Mouse (Mus musculus) forebrain, postnatal 0 days (tissue): Measurements from ENCODE around the gene Scamp1. TPM values are rescaled to one million over a fixed set of nuclear protein-coding genes. Genes with fewer than 3 reads are reported as not detected.

ENCODE experiments used
- ATAC-seq: fragments of 200-750 bp; cut with Nextera tagmentation; 2 replicates; pipeline ENCODE4 v1.8.0; 2017; ENCODE audit warnings: mild to moderate bottlenecking, moderate library complexity
- DNase-seq: peaks from one replicate; pipeline ENCODE4 v3.0.0-alpha.2; 2015
- H3K27ac ChIP-seq: fragments of 300-500 bp; sonication (generic); 2 replicates; pipeline ENCODE4 v1.5.1; 2014; ENCODE audit warnings: low read depth, mild to moderate bottlenecking, antibody characterized with exemption, low read length, moderate library complexity, mixed read lengths
- H3K27me3 ChIP-seq: fragments of 300-500 bp; sonication (generic); 2 replicates; pipeline ENCODE4 v1.6.1; 2014; ENCODE audit warnings: mild to moderate bottlenecking, low read length, mixed read lengths; ENCODE audit not compliant: insufficient read depth
- H3K36me3 ChIP-seq: fragments of 300-500 bp; sonication (generic); 2 replicates; pipeline ENCODE4 v1.6.1; 2014; ENCODE audit warnings: mild to moderate bottlenecking, moderate library complexity; ENCODE audit not compliant: insufficient read depth
- H3K4me1 ChIP-seq: fragments of 300-500 bp; sonication (generic); 2 replicates; pipeline ENCODE4 v1.6.1; 2014; ENCODE audit warnings: antibody characterized with exemption; ENCODE audit not compliant: insufficient read depth
- H3K4me2 ChIP-seq: fragments of 300-500 bp; sonication (generic); 2 replicates; pipeline ENCODE4 v1.6.1; 2014; ENCODE audit warnings: low read depth, mild to moderate bottlenecking, moderate library complexity
- H3K4me3 ChIP-seq: fragments of 300-500 bp; sonication (generic); 2 replicates; pipeline ENCODE4 v1.5.1; 2014; ENCODE audit warnings: low read depth, low read length, mixed read lengths
- H3K9ac ChIP-seq: fragments of 300-500 bp; sonication (generic); 2 replicates; pipeline ENCODE4 v1.6.1; 2014; ENCODE audit warnings: mild to moderate bottlenecking
- H3K9me3 ChIP-seq: fragments of 300-500 bp; sonication (generic); 2 replicates; pipeline ENCODE4 v1.6.1; 2016; ENCODE audit warnings: low read length
- CTCF ChIP-seq: sonication (generic); IDR thresholded peaks from 2 replicates; pipeline ENCODE4 v1.5.1; 2016; ENCODE audit warnings: antibody characterized with exemption, control low read depth, low read depth
- WGBS: fragments of 180-500 bp; shearing (Covaris S2); extraction: QIAGEN DNeasy Blood & Tissue Kit; methylation state at CpG from one replicate; pipeline ENCODE4 v1.1.7; 2014; 5-methylcytosine and 5-hydroxymethylcytosine counted together
- polyA plus RNA-seq: library from polyadenylated mRNA; unstranded; fragments of >200 nt; fragmentation: Nextera tagmentation; extraction: Ambion mirVana; gene quantifications from 2 replicates; pipeline ENCODE4 v1.2.1, GENCODE M21; 2015
- total RNA-seq: library from RNA; depleted of rRNA; stranded (reverse); fragments of >200 nt; gene quantifications from 2 replicates; pipeline ENCODE4 v1.2.3, GENCODE M21; 2014

The Scamp1 gene
- total and polyA plus RNA-seq, 2 experiments from 2014 or later = 116 to 119 TPM

- 93% methylated on average over 5 of the region's 5 CpGs for WGBS
- no peak overlapping the region for H3K4me3 ChIP-seq
- no peaks in the 10 kb centered on the region for H3K4me1 ChIP-seq
- no peaks in the 10 kb centered on the region for H3K27me3 ChIP-seq
- H3K4me2 ChIP-seq = no peak overlapping the region
- no peak for ATAC-seq
- TF ChIP-seq CTCF = no peak
- no peaks in the 10 kb centered on the region for H3K36me3 ChIP-seq
- no peak overlapping the region for H3K9ac ChIP-seq
- no peak for DNase-seq
- no peak overlapping the region for H3K27ac ChIP-seq
- no peaks in the 10 kb centered on the region for H3K9me3 ChIP-seq
Measured at GRCm38 (mm10) chr13:94180477-94181420, 104.9 kb downstream of the Scamp1 start.

- ATAC-seq (peak; percentile 89), DNase-seq (peak; percentile 92)
- H3K4me3 ChIP-seq = no peak overlapping the region
- no peaks in the 10 kb centered on the region for H3K27me3 ChIP-seq
- TF ChIP-seq CTCF = no peak
- H3K27ac ChIP-seq = peak overlapping the region; percentile 36
- no peak overlapping the region for H3K9ac ChIP-seq
- H3K9me3 ChIP-seq = no peaks in the 10 kb centered on the region
- H3K4me1 ChIP-seq = peaks cover 7% of the 10 kb centered on the region; the same call in 1 of the 2 replicates
- no peaks in the 10 kb centered on the region for H3K36me3 ChIP-seq
- WGBS = 35% methylated on average over 11 of the region's 11 CpGs
- H3K4me2 ChIP-seq = no peak overlapping the region
Measured at GRCm38 (mm10) chr13:94178401-94179040, 107.1 kb downstream of the Scamp1 start.

DNA sequence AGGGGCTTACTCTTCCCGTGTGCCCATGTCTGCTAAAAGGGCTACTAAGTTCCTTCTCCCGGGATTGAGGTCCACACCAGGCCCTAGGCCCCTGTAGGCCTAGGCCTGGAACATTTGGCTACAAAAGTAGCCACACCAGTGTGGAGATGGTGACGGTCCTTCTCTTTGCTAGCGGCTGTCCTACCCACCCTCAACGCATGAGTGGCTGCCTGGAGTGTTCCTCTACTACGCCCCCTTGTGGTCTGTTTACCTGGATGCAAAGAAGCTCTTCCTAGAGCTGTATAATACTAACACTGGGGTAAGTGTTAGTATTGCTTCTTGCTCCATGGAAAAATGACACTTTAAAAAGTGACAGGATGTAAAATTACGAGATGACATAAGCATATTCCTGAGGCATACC, 108.5 kb downstream of the Scamp1 start:
- no peak for ATAC-seq

DNA sequence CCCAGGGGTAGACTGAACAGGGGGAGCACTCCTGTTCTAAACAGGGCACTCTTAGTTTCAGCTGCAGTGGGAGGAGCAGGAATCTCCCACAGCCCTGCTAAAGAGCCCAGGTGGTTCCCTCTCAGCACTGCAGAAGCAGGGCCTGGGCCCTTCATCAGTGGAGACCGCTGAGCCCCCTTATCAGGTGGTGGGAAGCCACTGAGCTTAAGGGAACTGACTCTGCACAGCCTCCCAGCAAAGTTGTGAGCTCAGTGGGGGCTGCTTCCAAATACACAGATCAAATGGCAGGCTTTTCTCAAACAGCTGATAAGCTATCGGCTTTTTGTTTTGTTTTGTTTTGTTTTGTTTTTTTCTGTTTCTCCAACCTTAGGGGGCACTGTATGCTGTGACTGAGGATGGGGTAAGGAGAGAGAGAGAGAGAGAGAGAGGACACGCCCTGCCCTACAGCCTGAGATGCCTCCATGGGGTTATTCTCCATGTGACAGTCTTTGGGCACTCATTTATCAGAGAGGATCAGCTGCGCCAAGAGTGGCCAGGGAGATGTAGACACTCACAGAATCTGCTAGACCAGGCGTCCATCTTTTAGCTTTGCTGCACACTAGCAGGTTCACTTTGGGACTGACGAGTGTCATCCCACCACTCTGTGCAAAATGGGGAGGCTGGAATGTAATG, 110.1 kb downstream of the Scamp1 start:
- 65% methylated on average over 6 of the region's 6 CpGs for WGBS
- H3K27me3 ChIP-seq = no peaks in the 10 kb centered on the region
- ATAC-seq (no peak), DNase-seq (no peak)
- no peak overlapping the region for H3K27ac ChIP-seq
- 0 out of 2 replicates have a peak overlapping the region, but pooled peaks have one; percentile 48 for H3K4me3 ChIP-seq
- TF ChIP-seq CTCF = no peak
- no peaks in the 10 kb centered on the region for H3K36me3 ChIP-seq
- H3K4me1 ChIP-seq = peaks cover 7% of the 10 kb centered on the region; the same call in 1 of the 2 replicates
- H3K9ac ChIP-seq = no peak overlapping the region
- H3K4me2 ChIP-seq = peak overlapping the region; percentile 98
- no peaks in the 10 kb centered on the region for H3K9me3 ChIP-seq

More for the DNA sequence above, 108.5 kb downstream of the Scamp1 start:
- Histone ChIP-seq H3K36me3 (no peaks in the 10 kb centered on the region), H3K9ac (no peak overlapping the region), H3K27me3 (no peaks in the 10 kb centered on the region), H3K4me1 (peaks cover 7% of the 10 kb centered on the region; the same call in 1 of the 2 replicates), H3K4me3 (no peak overlapping the region), H3K9me3 (no peaks in the 10 kb centered on the region), H3K27ac (no peak overlapping the region), H3K4me2 (no peak overlapping the region)
- peak; percentile 63 for TF ChIP-seq CTCF
- 58% methylated on average over 7 of the region's 7 CpGs for WGBS
- DNase-seq = peak; percentile 32

GRCm38 (mm10) chr13:94174577-94175279, 110.9 kb downstream of the Scamp1 start:
- Histone ChIP-seq H3K36me3 (no peaks in the 10 kb centered on the region), H3K4me1 (peaks cover 7% of the 10 kb centered on the region; the same call in 1 of the 2 replicates), H3K27me3 (no peaks in the 10 kb centered on the region), H3K4me2 (peak overlapping the region; percentile 98), H3K4me3 (peak overlapping the region; percentile 48), H3K9ac (peak overlapping the region; percentile 49), H3K9me3 (no peaks in the 10 kb centered on the region), H3K27ac (0 out of 2 replicates have a peak overlapping the region, but pooled peaks have one; percentile 3)
- ATAC-seq (no peak), DNase-seq (no peak)
- no peak for TF ChIP-seq CTCF
- 12% methylated on average over 16 of the region's 16 CpGs for WGBS
